Mouse (Mus musculus) olfactory bulb, adult 2 months (tissue): ENCODE measurements around the gene Ergic1.

Experiments used
- CTCF ChIP-seq: fragments of 200-500 bp; IDR thresholded peaks from 2 replicates; pipeline ENCODE4 v1.5.1; 2012; ENCODE audit warnings: low read depth, mild to moderate bottlenecking, low read length, moderate library complexity; ENCODE audit not compliant: insufficient read depth
- POLR2A ChIP-seq: fragments of 200-500 bp; IDR thresholded peaks from 2 replicates; pipeline ENCODE4 v1.6.1; 2012; ENCODE audit warnings: mild to moderate bottlenecking, low read depth, low read length, moderate library complexity; ENCODE audit not compliant: insufficient read depth

- TF ChIP-seq CTCF, result no peak
- no peak for TF ChIP-seq POLR2A
Observed at GRCm38 (mm10) chr17:26671268-26671667, 110.0 kb downstream of the Ergic1 start.
